Mouse (Mus musculus) ES-CJ7 (cell line): ENCODE results near the gene Olfr69.
"Not testable (repeated sequence)": the region's sequence is repeated elsewhere in the genome, so short reads cannot be mapped to it uniquely, and the experiment has no call there.

Experiments used
- DNase-seq: peaks from one replicate; pipeline ENCODE4 v3.0.0; 2011; ENCODE audit warnings: low read depth, low spot score

Olfr69 gene

DNA sequence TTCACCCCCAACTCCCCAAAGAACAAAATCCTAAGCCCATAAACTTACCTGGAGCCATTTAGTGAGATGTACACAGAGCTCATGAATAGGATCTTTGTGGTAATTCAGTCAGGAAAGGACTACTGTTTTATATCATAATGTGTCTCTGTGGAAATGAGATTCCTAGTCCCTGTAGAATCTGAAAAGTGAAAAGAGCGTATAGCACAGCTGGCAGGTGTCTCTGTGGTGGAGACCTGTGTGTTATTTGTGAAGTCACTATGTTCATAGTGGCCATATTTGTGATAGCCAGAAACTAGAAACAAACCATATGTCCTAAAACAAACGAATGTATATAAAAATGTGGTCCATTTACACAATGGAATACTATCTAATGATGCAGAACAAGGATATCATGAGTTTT lies at the start of gene Olfr69:
Gene Olfr69 (minus strand): TSS at position 101 of the 400 bp plus-strand sequence.
- DNase-seq, result no peak

DNA sequence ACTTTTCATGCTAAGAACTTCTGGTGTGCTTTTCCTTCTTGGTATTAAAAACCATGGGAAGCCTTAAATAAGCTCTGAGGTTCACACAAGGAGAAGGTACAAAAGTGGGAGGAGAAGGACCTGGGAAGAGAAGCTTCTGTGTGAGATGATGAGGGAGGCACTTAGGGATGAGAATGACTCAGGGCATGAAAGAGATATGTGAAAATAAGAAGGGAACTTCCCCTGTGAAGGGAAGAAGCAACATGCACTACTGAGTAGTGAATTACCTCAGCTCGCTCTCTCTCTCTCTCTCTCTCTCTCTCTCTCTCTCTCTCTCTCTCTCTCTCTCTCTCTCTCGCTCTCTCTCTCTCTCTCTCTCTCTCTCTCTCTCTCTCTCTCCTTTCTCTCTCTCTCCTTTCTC lies 43.7 kb upstream of the Olfr69 start:
- DNase-seq, result not testable (repeated sequence)

DNA sequence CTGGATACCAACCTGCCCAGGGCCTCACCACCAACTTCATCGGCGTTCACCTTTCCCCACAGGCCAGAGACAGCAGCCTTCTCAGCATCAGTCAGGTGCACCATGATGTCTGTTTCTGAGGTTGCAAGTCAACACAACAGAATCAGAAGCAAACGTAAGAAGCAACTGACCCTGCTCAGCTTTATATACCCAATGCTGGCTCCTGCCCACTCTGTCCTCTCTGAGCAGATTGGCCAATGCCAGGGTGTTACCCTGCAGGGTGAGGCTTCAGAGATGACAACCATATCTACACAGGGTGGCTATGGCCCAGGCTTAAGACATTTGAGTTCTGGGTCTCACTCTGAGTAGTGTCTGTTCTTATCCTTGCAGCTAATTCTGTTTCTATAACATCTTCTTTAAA lies 42.4 kb upstream of the Olfr69 start, which contains the start of gene Hbb-bt:
Gene Hbb-bt (minus strand): TSS at position 231 of the 400 bp plus-strand sequence.
- no peak for DNase-seq

DNA sequence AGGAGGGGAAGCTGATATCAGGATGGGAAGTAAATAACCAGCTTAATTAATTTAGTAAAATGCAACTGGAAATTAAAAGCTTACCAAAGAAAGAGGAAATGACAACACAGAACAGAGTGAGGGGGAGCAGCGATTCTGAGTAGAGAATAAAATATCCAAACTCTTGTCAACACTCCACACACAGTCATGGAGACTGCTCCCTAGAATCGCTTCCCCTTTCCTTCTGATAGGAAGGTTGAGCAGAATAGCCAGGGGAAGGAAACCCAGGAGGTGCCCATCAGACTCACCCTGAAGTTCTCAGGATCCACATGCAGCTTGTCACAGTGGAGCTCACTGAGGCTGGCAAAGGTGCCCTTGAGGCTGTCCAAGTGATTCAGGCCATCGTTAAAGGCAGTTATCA lies 41.8 kb upstream of the Olfr69 start:
- DNase-seq, result not testable (repeated sequence)

DNA sequence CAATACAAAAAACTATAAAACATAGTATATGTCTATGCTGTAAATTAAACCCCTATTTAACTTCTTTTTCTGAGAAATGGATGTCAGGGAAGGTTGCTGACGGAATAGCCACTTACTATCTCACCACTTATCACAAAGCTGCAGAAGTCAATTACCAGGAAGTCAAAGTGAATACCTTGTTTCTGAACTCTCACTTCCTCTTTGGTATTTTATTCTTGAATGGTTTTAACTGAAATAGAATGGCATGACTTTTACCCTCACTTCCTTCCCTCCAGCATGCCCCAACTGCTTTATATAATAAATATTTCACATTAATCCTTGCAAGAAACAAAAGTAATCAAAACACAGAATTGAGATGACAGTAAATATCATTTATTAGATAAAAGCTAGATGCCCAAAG lies 40.8 kb upstream of the Olfr69 start:
- no peak for DNase-seq

DNA sequence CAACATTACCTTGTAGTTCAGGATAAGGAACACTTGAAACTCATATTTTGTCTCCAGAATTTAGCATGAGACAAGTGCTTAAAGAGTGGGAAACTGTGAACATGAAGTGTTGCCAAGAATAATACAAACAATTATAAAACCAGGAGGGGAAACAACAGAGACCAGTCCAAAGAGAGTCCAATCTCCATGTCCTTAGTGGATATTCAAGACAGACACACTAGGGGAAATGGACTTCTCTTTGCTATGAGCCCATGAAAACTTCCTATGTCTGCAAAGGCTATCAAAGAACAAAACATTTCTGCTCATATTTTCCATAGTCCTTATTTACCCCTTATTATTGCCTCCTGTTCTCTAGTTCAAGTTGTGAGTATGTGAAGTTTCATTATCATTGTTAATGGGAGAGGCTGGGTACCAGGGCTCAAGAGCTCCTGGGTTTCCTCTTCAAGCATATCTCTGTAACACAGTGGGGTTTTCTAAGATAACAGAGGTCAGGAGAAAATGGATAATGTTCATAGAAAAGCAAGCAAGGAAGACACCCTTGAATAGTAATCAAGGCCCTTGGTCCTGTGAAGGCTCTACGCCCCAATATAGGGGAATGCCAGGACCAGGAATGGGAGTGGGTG lies 39.9 kb upstream of the Olfr69 start:
- DNase-seq, result no peak

DNA sequence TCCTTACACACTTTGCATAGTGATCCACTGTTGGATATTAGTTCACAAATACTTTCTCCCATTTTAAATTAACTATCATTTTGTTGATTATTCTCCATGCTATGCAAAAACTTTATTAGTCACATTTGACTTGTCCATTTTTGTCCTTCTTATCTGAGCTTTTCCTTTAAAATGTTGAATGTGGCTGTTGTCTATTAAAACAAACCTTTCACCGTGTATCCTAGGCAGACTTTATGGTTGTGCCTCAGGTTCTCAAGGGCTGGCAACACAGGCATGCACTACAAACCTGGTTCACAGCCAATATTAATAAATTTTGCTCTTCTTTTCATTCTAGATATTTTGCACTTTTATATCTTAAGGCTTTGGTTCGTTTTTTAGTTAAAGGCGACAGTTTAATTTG lies 39.4 kb upstream of the Olfr69 start:
- no peak for DNase-seq

DNA sequence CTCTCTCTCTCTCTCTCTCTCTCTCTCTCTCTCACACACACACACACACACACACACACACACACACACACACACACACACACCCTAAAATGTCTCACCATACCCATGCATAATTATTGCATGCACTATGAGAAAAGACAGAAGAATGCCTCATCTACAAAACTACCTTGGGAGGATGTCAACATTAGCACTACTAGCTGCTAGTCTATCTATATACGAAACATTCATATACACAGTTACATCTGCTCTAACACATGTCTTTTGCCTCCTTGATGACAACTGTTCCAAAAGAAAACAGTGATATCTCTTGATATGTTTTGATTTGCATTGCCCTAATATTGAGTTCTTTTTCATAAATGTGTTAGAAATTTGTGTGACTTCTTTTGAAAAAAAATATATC lies 38.9 kb upstream of the Olfr69 start:
- DNase-seq, result no peak

DNA sequence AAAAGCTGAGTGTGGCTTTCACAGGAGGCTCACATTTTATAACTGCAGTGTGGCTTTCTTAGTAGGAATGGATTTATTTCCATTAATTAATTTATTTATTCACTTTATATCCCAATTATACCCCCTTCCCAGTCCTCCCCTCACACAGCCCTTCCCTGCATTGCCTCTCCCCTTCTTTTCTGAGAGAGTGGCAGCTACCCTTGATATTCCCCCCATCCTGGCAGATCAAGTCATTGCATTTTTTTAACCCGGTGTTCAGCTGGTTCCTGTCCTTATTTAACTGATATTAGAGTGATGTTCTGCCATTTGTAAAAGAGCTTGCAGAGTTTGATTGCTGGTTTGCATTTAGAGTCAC lies 38.4 kb upstream of the Olfr69 start:
- DNase-seq, result no peak

DNA sequence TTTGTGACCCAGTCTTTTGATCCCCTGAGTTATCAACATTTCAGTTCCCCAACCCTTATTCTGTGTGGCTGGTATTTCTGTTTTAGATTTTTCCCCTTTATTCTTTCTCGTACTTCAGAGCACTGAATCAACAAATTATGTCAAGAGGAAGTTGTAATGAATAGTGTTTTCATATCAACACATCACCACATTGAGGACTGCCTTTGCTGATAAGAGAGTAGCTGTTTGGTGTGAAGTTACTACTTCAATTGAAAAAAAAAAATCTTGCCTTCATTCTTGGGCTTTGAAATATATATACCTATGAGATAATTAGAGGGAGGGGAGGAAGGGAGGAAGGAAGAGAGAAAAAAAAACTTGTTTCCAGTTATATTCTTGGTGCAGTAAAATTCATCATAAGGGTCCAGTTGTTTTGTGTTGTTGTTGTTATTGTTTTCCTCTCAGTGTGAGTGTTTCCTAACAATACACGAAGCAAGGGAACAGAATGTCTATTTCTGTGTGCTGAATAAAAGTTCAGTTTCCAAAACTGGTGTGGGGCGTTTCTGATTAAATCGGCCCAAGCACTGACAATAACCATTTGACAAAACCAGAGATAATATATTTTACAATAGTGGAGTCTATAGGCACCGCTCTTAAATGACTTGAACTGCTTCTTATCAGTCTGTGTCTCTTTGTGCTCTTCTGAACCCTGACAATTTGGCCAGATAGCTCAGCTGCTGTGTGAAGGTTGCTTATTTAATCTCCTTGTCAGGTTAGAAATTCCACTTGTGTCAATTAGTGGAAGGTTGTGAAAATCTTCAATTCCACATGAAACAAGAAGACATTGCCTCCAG lies 37.8 kb upstream of the Olfr69 start:
- no peak for DNase-seq

DNA sequence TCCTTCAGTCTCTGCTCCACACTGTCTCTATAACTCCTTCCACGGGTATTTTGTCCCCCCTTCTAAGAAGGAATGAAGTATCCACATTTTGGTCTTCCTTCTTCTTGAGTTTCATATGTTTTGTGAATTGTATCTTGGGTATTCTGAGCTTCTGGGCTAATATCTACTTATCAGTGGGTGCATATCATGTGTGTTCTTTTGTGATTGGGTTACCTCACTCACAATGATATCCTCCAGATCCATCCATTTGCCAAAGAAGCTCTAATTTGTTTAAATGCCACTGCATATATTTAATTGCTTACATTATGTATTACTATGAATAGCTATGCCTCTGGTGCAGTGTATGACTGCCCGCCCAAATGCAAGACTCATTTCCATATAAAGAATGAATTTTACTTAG lies 36.7 kb upstream of the Olfr69 start:
- not testable (repeated sequence) for DNase-seq

DNA sequence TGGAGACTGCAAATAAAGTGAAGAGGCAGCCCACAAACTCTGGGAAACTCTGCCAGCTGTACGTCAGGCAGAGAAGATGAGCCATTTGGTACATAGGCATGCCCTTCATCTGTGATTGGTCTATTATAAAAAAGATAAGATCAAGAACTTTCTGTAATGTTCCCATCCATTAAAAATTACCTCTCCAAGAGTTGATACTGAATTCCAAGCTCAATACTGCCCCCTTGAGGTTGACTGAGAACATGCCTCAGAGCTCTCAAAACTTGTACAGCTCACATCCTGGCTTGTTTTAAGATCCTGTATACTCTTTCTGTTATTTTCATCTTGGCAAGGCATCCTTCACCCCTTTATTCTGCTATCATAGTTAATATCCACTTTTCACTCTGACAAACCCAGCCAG lies 35.5 kb upstream of the Olfr69 start:
- DNase-seq, result peak; percentile 41

DNA sequence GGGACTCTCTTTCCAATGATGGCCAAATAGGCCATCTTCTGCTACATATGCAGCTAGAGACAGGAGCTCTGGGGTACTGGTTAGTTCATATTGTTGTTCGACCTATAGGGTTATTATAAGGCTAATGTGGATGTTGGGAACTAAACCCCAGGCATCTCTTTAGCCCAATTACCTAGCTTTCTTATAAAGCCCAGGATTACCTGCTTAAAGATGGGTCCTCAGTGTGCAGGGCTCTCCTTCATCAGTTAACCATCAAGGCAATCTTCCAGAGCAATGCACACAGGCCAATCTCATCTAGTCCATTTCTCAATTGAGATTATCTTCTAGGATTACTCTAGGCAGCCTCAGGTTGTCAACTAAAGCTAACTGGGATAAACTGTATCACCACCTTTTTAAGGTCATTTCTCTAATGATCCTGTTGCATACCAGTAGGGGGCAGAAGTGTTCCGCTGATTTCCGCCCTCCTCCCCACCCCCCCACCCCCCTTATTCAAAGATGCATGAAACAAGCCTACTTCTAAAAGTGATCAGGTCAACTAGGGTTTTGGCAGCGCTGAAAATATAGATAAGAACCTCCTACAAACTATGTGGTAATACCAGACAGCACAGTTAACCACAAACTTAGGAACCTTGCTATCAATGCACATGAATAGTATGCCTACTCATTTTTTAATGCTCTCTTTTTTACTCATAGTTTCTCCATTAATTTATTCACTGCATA lies 21.4 kb upstream of the Olfr69 start:
- DNase-seq, result peak; percentile 2

DNA sequence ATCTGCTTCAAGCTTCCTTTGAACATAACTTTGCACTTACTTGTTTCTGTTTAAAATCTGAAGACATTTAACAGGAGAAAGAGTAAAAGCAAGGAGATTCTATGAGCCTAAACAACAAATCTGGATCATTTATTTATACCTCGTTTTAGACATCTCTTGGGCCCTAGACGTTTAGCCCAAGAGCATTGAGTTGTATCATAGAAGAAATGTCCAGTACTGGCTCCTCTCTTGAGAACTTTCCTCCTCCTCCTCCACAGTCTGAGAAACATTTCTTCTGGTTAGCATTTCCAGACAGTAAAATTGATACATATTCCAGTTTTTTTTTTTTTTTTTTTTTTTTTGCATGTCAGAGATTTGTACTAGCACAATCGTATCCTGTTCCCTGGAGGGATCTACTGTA lies 20.3 kb upstream of the Olfr69 start, which contains the start of gene Olfr67:
Gene Olfr67 (minus strand): TSS at position 101 of the 400 bp plus-strand sequence.
- DNase-seq, result no peak

DNA sequence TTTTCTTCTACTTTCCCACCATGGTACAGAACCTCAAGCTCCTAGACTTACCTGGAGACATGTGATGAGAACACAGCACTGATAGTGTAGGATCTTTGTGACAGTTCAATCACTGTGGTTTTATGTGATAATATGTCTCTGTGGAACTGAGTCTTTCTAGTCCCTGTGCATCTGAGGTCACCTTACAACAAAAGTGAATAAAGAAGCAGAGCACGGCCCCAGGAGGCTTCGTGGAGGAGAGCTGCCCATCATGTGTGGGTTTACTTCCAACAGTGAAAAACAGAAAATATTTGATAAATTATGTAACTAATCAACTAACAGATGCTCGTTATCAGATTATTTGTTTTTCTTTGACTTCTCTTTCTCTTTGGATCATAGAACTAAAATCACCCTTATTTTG lies 8.2 kb upstream of the Olfr69 start, which contains the start of gene Olfr68:
Gene Olfr68 (minus strand): TSS at position 101 of the 400 bp plus-strand sequence.
- DNase-seq, result no peak

DNA sequence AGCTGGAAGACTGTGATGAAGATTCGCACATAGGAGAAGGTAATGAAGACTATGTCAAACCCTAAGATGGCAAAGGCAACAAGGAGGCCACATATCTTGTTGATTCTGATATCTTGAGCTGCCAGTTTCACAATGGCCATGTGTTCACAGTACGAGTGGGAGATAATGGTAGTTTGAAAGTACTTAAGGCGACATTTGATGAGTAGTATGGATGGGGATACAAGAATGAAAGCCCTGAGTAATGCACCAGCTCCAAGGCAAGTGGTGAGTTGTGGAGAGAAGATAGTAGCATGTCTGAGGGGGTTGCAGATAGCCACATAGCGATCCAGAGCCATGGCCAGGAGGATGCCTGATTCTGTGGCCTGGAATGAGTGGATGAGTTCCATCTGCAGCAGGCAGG lies 6.3 kb upstream of the Olfr69 start:
- not testable (repeated sequence) for DNase-seq

DNA sequence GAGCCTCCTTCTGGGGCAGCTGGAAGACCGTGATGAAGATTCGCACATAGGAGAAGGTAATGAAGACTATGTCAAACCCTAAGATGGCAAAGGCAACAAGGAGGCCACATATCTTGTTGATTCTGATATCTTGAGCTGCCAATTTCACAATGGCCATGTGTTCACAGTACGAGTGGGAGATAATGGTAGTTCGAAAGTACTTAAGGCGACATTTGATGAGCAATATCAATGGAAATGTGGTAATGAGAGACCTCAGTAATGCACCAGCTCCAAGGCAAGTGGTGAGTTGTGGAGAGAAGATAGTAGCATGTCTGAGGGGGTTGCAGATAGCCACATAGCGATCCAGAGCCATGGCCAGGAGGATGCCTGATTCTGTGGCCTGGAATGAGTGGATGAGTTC lies 3.7 kb downstream of the Olfr69 start:
- not testable (repeated sequence) for DNase-seq

DNA sequence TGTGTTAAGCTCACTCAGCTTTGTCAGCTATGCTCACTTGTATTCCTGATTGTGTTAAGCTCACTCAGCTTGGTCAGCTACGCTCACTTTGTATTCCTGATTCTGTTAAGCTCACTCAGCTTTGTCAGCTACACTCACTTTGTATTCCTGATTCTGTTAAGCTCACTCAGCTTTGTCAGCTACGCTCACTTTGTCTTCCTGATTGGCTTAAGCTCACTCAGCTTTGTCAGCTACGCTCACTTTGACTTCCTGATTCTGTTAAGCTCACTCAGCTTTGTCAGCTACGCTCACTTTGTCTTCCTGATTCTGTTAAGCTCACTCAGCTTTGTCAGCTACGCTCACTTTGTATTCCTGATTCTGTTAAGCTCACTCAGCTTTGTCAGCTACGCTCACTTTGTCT lies 9.2 kb downstream of the Olfr69 start:
- not testable (repeated sequence) for DNase-seq

DNA sequence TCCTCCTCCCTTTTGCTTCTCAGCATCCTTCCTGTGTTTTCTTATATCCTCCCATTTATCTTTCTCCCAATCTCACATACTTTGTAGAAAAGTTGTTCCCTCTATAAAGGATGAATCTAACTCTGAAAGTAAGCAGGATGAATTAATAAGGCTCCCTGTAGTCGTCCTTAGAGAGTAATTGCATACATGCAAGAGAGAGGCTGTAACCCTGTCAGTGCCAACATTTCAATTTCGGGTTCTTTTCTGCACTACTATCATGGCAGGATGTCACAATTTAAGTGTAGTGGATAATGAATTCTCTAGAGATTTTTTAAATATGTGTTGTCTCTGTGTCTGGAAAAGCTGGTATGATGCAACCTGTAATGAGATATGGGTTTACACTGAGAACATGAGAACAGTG lies 14.2 kb downstream of the Olfr69 start, which contains the start of gene Olfr630:
Gene Olfr630 (minus strand): TSS at position 101 of the 400 bp plus-strand sequence.
- DNase-seq, result no peak

DNA sequence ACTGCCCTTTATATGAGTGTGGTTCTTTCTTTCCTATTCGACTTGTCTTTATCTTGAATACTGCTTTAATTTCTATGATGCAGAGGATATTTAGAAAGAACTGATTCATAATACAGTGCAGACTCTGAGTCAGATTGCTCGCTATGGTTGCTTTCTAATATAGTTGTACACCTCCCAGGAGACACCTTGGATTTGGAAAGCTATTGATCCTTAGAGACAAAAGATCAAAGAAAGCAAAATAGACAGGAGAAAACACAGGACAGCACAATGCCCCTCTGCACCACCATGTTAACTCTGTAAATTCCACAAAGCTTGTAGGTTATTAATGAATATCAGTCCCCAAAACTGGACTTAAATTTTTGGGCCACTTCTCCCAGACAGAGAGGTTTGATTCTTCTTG lies 26.6 kb downstream of the Olfr69 start, which contains the start of gene Olfr629:
Gene Olfr629 (minus strand): TSS at position 101 of the 400 bp plus-strand sequence.
- DNase-seq, result no peak

DNA sequence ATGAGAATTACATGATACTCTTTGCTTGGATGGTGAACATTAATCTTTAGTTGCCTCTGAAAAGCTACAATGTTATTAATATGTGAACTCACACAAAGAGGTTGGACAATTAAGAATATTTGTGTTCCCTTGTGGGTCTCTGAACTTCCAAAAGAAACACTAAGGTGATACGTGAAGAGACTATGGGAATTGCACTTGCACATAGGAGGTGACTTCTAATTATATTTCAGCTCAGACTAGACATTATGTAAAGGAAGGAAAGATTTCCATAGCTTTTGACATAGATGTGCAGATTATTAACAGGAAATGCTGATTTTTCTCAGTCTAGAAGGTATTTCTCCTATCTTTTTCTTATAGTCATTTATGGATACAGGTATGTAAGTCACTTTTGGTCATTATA lies 41.3 kb downstream of the Olfr69 start, which contains the start of gene Olfr628:
Gene Olfr628 (plus strand): TSS at position 301 of the 400 bp plus-strand sequence.
- DNase-seq, result no peak

DNA sequence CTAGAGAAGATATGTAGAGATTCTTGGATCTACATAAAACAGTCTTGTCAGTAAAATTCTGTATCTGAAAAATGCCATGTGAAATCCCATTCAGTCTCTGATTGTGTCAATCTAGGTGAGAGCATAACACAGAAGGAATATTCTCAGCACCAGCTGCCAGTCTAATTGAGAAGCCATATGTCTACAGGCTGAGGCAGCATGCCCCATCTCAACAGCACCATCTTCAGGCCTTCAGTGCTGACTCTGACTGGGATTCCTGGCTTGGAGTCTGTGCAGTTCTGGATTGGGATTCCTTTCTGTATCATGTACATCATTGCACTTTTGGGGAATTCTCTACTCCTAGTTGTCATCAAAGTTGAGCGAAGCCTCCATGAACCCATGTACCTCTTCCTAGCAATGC lies 55.0 kb downstream of the Olfr69 start:
- DNase-seq, result not testable (repeated sequence)
